8 mouse cellular contexts compared by ENCODE assay signal in genomic region chr1:74303509-74304338, GRCm38 (mm10). TPM values are rescaled to one million over a fixed set of nuclear protein-coding genes. Genes with fewer than 3 reads are reported as not detected.
DNase-seq lines count a peak whose midpoint lies in the region; ATAC-seq and TF ChIP-seq lines count a peak whose summit lies in the region.

No protein-coding gene starts in this region.

- H3K36me3 ChIP-seq in G1E (replicated peaks) = peaks cover 36% of the 10 kb centered on the region
- no peaks in the 10 kb centered on the region for H3K36me3 ChIP-seq in forebrain, embryonic 11.5 days (ENCODE audit: control insufficient read depth, insufficient read depth, low read length)

- intact Hi-C loops in heart, postnatal 14 days (cut with DNase I) = no loop called here

- 1% methylated on average over 56 of the region's 56 CpGs for WGBS in forebrain, embryonic 11.5 days

- H3K9ac ChIP-seq in forebrain, embryonic 11.5 days (ENCODE audit: low read length) = peak overlapping the region; percentile 59

- peak; percentile 88 for DNase-seq in G1E (ENCODE audit: low spot score)
- DNase-seq in c-Kit-positive CD71-positive TER-119-positive erythroid progenitor cells, embryonic 14.5 days (ENCODE audit: low spot score) = peak; percentile 59
- peak; percentile 77 for DNase-seq in forebrain, embryonic 11.5 days (ENCODE audit: low spot score)
- peak; percentile 87 to 88 for DNase-seq in heart, postnatal 14 days
- DNase-seq in kidney, postnatal 36 days = peak; percentile 81 to 90
- DNase-seq in lung, postnatal 10 days = peak; percentile 88
- DNase-seq in ovary, postnatal 10 days (ENCODE audit: low spot score) = peak; percentile 76
- DNase-seq in thymus, postnatal 4 days = peak; percentile 62

- TF ChIP-seq CTCF in G1E (IDR thresholded peaks at IDR 0.05; ENCODE audit: low read depth, low read length) = no peak

- no peak overlapping the region for H3K27ac ChIP-seq in forebrain, embryonic 11.5 days (ENCODE audit: low read depth, low read length)

- no peaks in the 10 kb centered on the region for H3K9me3 ChIP-seq in G1E (replicated peaks)
- H3K9me3 ChIP-seq in forebrain, embryonic 11.5 days (ENCODE audit: control insufficient read depth, low read length) = no peaks in the 10 kb centered on the region

- peak overlapping the region; percentile 77 for H3K4me3 ChIP-seq in G1E (ENCODE audit: low read depth, low read length)
- H3K4me3 ChIP-seq in forebrain, embryonic 11.5 days (ENCODE audit: low read depth, low read length) = peak overlapping the region; percentile 47

- H3K4me2 ChIP-seq in forebrain, embryonic 11.5 days (ENCODE audit: low read depth, low read length, severe bottlenecking) = peak overlapping the region; percentile 93

- H3K4me1 ChIP-seq in G1E (ENCODE audit: insufficient read depth, low read depth, low read length) = peaks cover 51% of the 10 kb centered on the region
- H3K4me1 ChIP-seq in forebrain, embryonic 11.5 days (replicated peaks; ENCODE audit: control insufficient read depth, insufficient read depth, low read length) = no peaks in the 10 kb centered on the region; the same call in 1 of the 2 replicates

- ATAC-seq in G1E (ENCODE audit: extremely low read depth, insufficient number of reproducible peaks, low FRiP score, poor library complexity, severe bottlenecking) = peak; percentile 64
- peak; percentile 70 for ATAC-seq in forebrain, embryonic 11.5 days (replicated peaks; ENCODE audit: low FRiP score)

- peaks cover 3% of the 10 kb centered on the region; the same call in 1 of the 2 replicates for H3K27me3 ChIP-seq in G1E (ENCODE audit: insufficient read depth, low read length)
- H3K27me3 ChIP-seq in forebrain, embryonic 11.5 days (ENCODE audit: control insufficient read depth, insufficient read depth, low read length) = 0 out of 2 replicates have a peak, but pooled peaks cover 2% of the 10 kb centered on the region

RNA-seq across cellular contexts. Expression of gene Tmbim1, which starts 1.7 kb away (rescaled TPM):
- total RNA-seq in G1E (2014; fragmentation: Nextera tagmentation) (18.7 and 19.8 TPM in 2 replicates), G1E (2017) (19.7 and 26.0 TPM in 2 replicates)
- 110 and 115 TPM in 2 replicates for polyA plus RNA-seq in G1E (2012)
- 6.9 and 8.2 TPM in 2 replicates for polyA plus RNA-seq in forebrain, embryonic 11.5 days (2014; fragmentation: Nextera tagmentation; extraction: Ambion mirVana)
- total RNA-seq in heart, postnatal 14 days (2021) = 10 to 100 TPM; 34.6 to 39.4 TPM

RNA-seq across cellular contexts. Expression of gene Pnkd, which starts 19.0 kb away (rescaled TPM):
- total RNA-seq in G1E (2014; fragmentation: Nextera tagmentation) (27.7 and 58.4 TPM in 2 replicates), G1E (2017) (30.5 and 37.9 TPM in 2 replicates)
- polyA plus RNA-seq in G1E (2012) = 186 and 219 TPM in 2 replicates
- polyA plus RNA-seq in forebrain, embryonic 11.5 days (2014; fragmentation: Nextera tagmentation; extraction: Ambion mirVana) = 95.3 and 98.4 TPM in 2 replicates
- 100 to 1,000 TPM; 190 to 191 TPM for total RNA-seq in heart, postnatal 14 days (2021)

RNA-seq across cellular contexts. Expression of gene Aamp, which starts 19.2 kb away (rescaled TPM):
- 54.8 and 63.5 TPM in 2 replicates for total RNA-seq in G1E (2014; fragmentation: Nextera tagmentation)
- total RNA-seq in G1E (2017) = 127 and 129 TPM in 2 replicates
- 250 and 265 TPM in 2 replicates for polyA plus RNA-seq in G1E (2012)
- 185 and 205 TPM in 2 replicates for polyA plus RNA-seq in forebrain, embryonic 11.5 days (2014; fragmentation: Nextera tagmentation; extraction: Ambion mirVana)
- total RNA-seq in heart, postnatal 14 days (2021) = 10 to 100 TPM; 95.5 to 98.9 TPM

RNA-seq across cellular contexts. Expression of gene Gpbar1, which starts 25.4 kb away (rescaled TPM):
- not detected in 2 replicates for total RNA-seq in G1E (2014; fragmentation: Nextera tagmentation)
- total RNA-seq in G1E (2017) = 0.11 TPM in 1 of 2 replicates, not detected in the other
- polyA plus RNA-seq in G1E (2012) = not detected in 2 replicates
- polyA plus RNA-seq in forebrain, embryonic 11.5 days (2014; fragmentation: Nextera tagmentation; extraction: Ambion mirVana) = not detected in 2 replicates
- total RNA-seq in heart, postnatal 14 days (2021) = not detected

RNA-seq across cellular contexts. Expression of gene Catip, which starts 58.2 kb away (rescaled TPM):
- total RNA-seq in G1E (2014; fragmentation: Nextera tagmentation) = not detected in 2 replicates
- 0.27 TPM in 1 of 2 replicates, not detected in the other for total RNA-seq in G1E (2017)
- not detected in 2 replicates for polyA plus RNA-seq in G1E (2012)
- 0.52 TPM in 1 of 2 replicates, not detected in the other for polyA plus RNA-seq in forebrain, embryonic 11.5 days (2014; fragmentation: Nextera tagmentation; extraction: Ambion mirVana)
- total RNA-seq in heart, postnatal 14 days (2021) = under 1 TPM; 0.12 to 0.67 TPM
